Mouse (Mus musculus) embryonic facial prominence, embryonic 14.5 days (tissue): ENCODE measurements around the gene Srsf12. TPM values are rescaled to one million over a fixed set of nuclear protein-coding genes. Genes with fewer than 3 reads are reported as not detected.

ENCODE experiments used
- ATAC-seq: fragments of 200-750 bp; cut with Nextera tagmentation; 2 replicates; pipeline ENCODE4 v1.8.0; 2017; ENCODE audit warnings: low read depth, moderate number of reproducible peaks, moderate TSS enrichment
- DNase-seq: peaks from one replicate; pipeline ENCODE4 v3.0.0-alpha.2; 2015; ENCODE audit warnings: low spot score
- H3K27ac ChIP-seq: fragments of 300-500 bp; sonication (generic); replicated peaks from 2 replicates; pipeline ENCODE4 v1.5.1; 2014; ENCODE audit warnings: low read depth, mild to moderate bottlenecking, low read length, moderate library complexity
- H3K27me3 ChIP-seq: fragments of 300-500 bp; sonication (generic); replicated peaks from 2 replicates; pipeline ENCODE4 v1.6.1; 2014; ENCODE audit warnings: low read length; ENCODE audit not compliant: control insufficient read depth, insufficient read depth
- H3K36me3 ChIP-seq: fragments of 300-500 bp; sonication (generic); 2 replicates; pipeline ENCODE4 v1.6.1; 2014; ENCODE audit warnings: low read length, mixed read lengths; ENCODE audit not compliant: control insufficient read depth, insufficient read depth
- H3K4me1 ChIP-seq: fragments of 300-500 bp; sonication (generic); 2 replicates; pipeline ENCODE4 v1.6.1; 2014; ENCODE audit warnings: antibody characterized with exemption, low read length; ENCODE audit not compliant: control insufficient read depth, insufficient read depth
- H3K4me2 ChIP-seq: fragments of 300-500 bp; sonication (generic); 2 replicates; pipeline ENCODE4 v1.6.1; 2014; ENCODE audit warnings: low read depth, mild to moderate bottlenecking, low read length, moderate library complexity, mixed read lengths
- H3K4me3 ChIP-seq: fragments of 300-500 bp; sonication (generic); 2 replicates; pipeline ENCODE4 v1.5.1; 2014; ENCODE audit warnings: low read depth, mild to moderate bottlenecking, low read length
- H3K9ac ChIP-seq: fragments of 300-500 bp; sonication (generic); 2 replicates; pipeline ENCODE4 v1.6.1; 2014; ENCODE audit warnings: low read depth, mild to moderate bottlenecking, low read length, moderate library complexity, mixed read lengths
- H3K9me3 ChIP-seq: fragments of 300-500 bp; sonication (generic); 2 replicates; pipeline ENCODE4 v1.6.1; 2016; ENCODE audit warnings: low read length; ENCODE audit not compliant: control insufficient read depth
- WGBS: fragments of 180-500 bp; shearing (Covaris S2); extraction: QIAGEN DNeasy Blood & Tissue Kit; methylation state at CpG from one replicate; pipeline ENCODE4 v1.1.7; 2014; 5-methylcytosine and 5-hydroxymethylcytosine counted together
- polyA plus RNA-seq: library from polyadenylated mRNA; unstranded; fragments of >200 nt; fragmentation: Nextera tagmentation; extraction: Ambion mirVana; gene quantifications from 2 replicates; pipeline ENCODE4 v1.2.1, GENCODE M21; 2014

Gene Srsf12
- polyA plus RNA-seq: 12.5 and 14.4 TPM in 2 replicates

- WGBS: 3% methylated on average over 38 of the region's 65 CpGs
- peak within 1 kb of the TSS; percentile 83 for H3K9ac ChIP-seq
- no peaks in the 10 kb centered on the region for H3K36me3 ChIP-seq
- no peaks in the 10 kb centered on the region for H3K27me3 ChIP-seq
- H3K4me2 ChIP-seq: peak within 1 kb of the TSS; percentile 93
- H3K4me1 ChIP-seq: peaks cover 5% of the 10 kb centered on the region; the same call in 1 of the 2 replicates
- H3K4me3 ChIP-seq: peak within 1 kb of the TSS; percentile 75
- peak; percentile 40 for DNase-seq
- no peaks in the 10 kb centered on the region for H3K9me3 ChIP-seq
- H3K27ac ChIP-seq: peak within 1 kb of the TSS; percentile 52
- ATAC-seq: peak; percentile 85
Measured at GRCm38 (mm10) chr4:33208881-33209841, at the start of gene Srsf12. TSS of gene Srsf12 (plus strand) at chr4:33208991.

GRCm38 (mm10) chr4:33183477-33183876 is 25.3 kb upstream of the Srsf12 start:
- Histone ChIP-seq H3K9me3 (no peaks in the 10 kb centered on the region), H3K27ac (no peak overlapping the region), H3K4me2 (no peak overlapping the region), H3K36me3 (0 out of 2 replicates have a peak, but pooled peaks cover 3% of the 10 kb centered on the region), H3K4me1 (no peaks in the 10 kb centered on the region), H3K9ac (no peak overlapping the region), H3K4me3 (no peak overlapping the region), H3K27me3 (no peaks in the 10 kb centered on the region)
- 76% methylated on average over 5 of the region's 5 CpGs for WGBS
- DNase-seq (no peak), ATAC-seq (no peak)

GRCm38 (mm10) chr4:33188164-33188563 is 20.6 kb upstream of the Srsf12 start:
- 17% methylated on average over 9 of the region's 9 CpGs for WGBS
- DNase-seq (peak; percentile 83), ATAC-seq (peak; percentile 13; the same call in 1 of the 2 replicates)
- peak overlapping the region; percentile 64 for H3K4me3 ChIP-seq
- H3K27me3 ChIP-seq: no peaks in the 10 kb centered on the region
- H3K36me3 ChIP-seq: 0 out of 2 replicates have a peak, but pooled peaks cover 3% of the 10 kb centered on the region
- no peaks in the 10 kb centered on the region for H3K4me1 ChIP-seq
- no peak overlapping the region; the same call in 1 of the 2 replicates for H3K9ac ChIP-seq
- H3K9me3 ChIP-seq: no peaks in the 10 kb centered on the region
- H3K4me2 ChIP-seq: peak overlapping the region; percentile 85
- H3K27ac ChIP-seq: no peak overlapping the region

- WGBS: under 1% methylated on average over 43 of the region's 123 CpGs
- ATAC-seq: peak; percentile 93
Measured at GRCm38 (mm10) chr4:33188781-33189734, 19.7 kb upstream of the Srsf12 start.

GRCm38 (mm10) chr4:33189735-33190036 is 19.1 kb upstream of the Srsf12 start, which contains the start of gene Pm20d2:
TSS of gene Pm20d2 (minus strand) at chr4:33189737.
- WGBS: 10% methylated on average over 6 of the region's 6 CpGs

More at GRCm38 (mm10) chr4:33188781-33189734, 19.7 kb upstream of the Srsf12 start:
- peak overlapping the region; percentile 73 for H3K9ac ChIP-seq
- peak; percentile 91 for DNase-seq
- H3K36me3 ChIP-seq: 0 out of 2 replicates have a peak, but pooled peaks cover 3% of the 10 kb centered on the region
- peak overlapping the region; percentile 85 for H3K4me2 ChIP-seq
- peak overlapping the region; percentile 82 for H3K27ac ChIP-seq
- peak overlapping the region; percentile 64 for H3K4me3 ChIP-seq
- no peaks in the 10 kb centered on the region for H3K9me3 ChIP-seq
- no peaks in the 10 kb centered on the region for H3K27me3 ChIP-seq
- H3K4me1 ChIP-seq: no peaks in the 10 kb centered on the region

GRCm38 (mm10) chr4:33198117-33198516 is 10.7 kb upstream of the Srsf12 start:
- Histone ChIP-seq H3K9me3 (no peaks in the 10 kb centered on the region), H3K27ac (no peak overlapping the region), H3K27me3 (no peaks in the 10 kb centered on the region), H3K4me1 (no peaks in the 10 kb centered on the region), H3K4me2 (no peak overlapping the region), H3K9ac (no peak overlapping the region), H3K4me3 (no peak overlapping the region), H3K36me3 (no peaks in the 10 kb centered on the region)
- DNase-seq (no peak), ATAC-seq (no peak)
- WGBS: 14% methylated on average over 2 of the region's 2 CpGs

More at GRCm38 (mm10) chr4:33189735-33190036, 19.1 kb upstream of the Srsf12 start, which contains the start of gene Pm20d2:
- peak within 1 kb of the TSS; percentile 64 for H3K4me3 ChIP-seq
- peak within 1 kb of the TSS; percentile 82 for H3K27ac ChIP-seq
- no peaks in the 10 kb centered on the region for H3K9me3 ChIP-seq
- H3K36me3 ChIP-seq: 0 out of 2 replicates have a peak, but pooled peaks cover 3% of the 10 kb centered on the region
- no peaks in the 10 kb centered on the region for H3K27me3 ChIP-seq
- H3K9ac ChIP-seq: peak within 1 kb of the TSS; percentile 73
- no peak for DNase-seq
- H3K4me1 ChIP-seq: no peaks in the 10 kb centered on the region
- H3K4me2 ChIP-seq: peak within 1 kb of the TSS; percentile 85
- ATAC-seq: no peak

GRCm38 (mm10) chr4:33204682-33205081 is 4.1 kb upstream of the Srsf12 start:
- DNase-seq (no peak), ATAC-seq (0 out of 2 replicates have a peak, but pooled peaks have one; percentile 34)
- H3K4me1 ChIP-seq: peaks cover 2% of the 10 kb centered on the region; the same call in 1 of the 2 replicates
- H3K4me2 ChIP-seq: no peak overlapping the region
- no peaks in the 10 kb centered on the region for H3K36me3 ChIP-seq
- H3K4me3 ChIP-seq: no peak overlapping the region
- no peaks in the 10 kb centered on the region for H3K9me3 ChIP-seq
- WGBS: 4% methylated on average over 4 of the region's 4 CpGs
- no peak overlapping the region for H3K9ac ChIP-seq
- H3K27me3 ChIP-seq: no peaks in the 10 kb centered on the region
- no peak overlapping the region for H3K27ac ChIP-seq

GRCm38 (mm10) chr4:33207551-33207950 is 1.2 kb upstream of the Srsf12 start:
- Histone ChIP-seq H3K27me3 (no peaks in the 10 kb centered on the region), H3K4me3 (no peak overlapping the region), H3K36me3 (no peaks in the 10 kb centered on the region), H3K27ac (no peak overlapping the region), H3K9ac (no peak overlapping the region), H3K4me2 (no peak overlapping the region), H3K4me1 (peaks cover 5% of the 10 kb centered on the region; the same call in 1 of the 2 replicates), H3K9me3 (no peaks in the 10 kb centered on the region)
- DNase-seq (no peak), ATAC-seq (no peak)
- WGBS: 62% methylated on average over 2 of the region's 2 CpGs
